Mouse (Mus musculus): ENCODE data around the gene Fcgr3. TPM values are rescaled to one million over a fixed set of nuclear protein-coding genes. Genes with fewer than 3 reads are reported as not detected.

The Fcgr3 gene
- total RNA-seq, 2 experiments from 2014 or later: 6.7 to 7.0 TPM

GRCm38 (mm10) chr1:171059203-171059602, 5.5 kb downstream of the Fcgr3 start:
- no peak for DNase-seq
- intact Hi-C loops (cut with DNase I): no loop called here

- DNase-seq: no peak
- intact Hi-C loops (cut with DNase I): no loop called here
These were observed 7.5 kb downstream of the Fcgr3 start for GRCm38 (mm10) chr1:171057253-171057652.

- intact Hi-C loops (cut with DNase I): no loop called here
- no peak for DNase-seq
These were observed 11.4 kb downstream of the Fcgr3 start for GRCm38 (mm10) chr1:171053305-171053704.

- intact Hi-C loops (cut with DNase I): no loop called here
- DNase-seq: no peak
These were observed 14.0 kb downstream of the Fcgr3 start for GRCm38 (mm10) chr1:171050774-171051173.

- intact Hi-C loops (cut with DNase I): no loop called here
These were observed 15.5 kb downstream of the Fcgr3 start for GRCm38 (mm10) chr1:171049263-171049662.

GRCm38 (mm10) chr1:171046501-171046900, 18.2 kb downstream of the Fcgr3 start:
- intact Hi-C loops (cut with DNase I): no loop called here
- no peak for DNase-seq

More at GRCm38 (mm10) chr1:171049263-171049662, 15.5 kb downstream of the Fcgr3 start:
- no peak for DNase-seq

GRCm38 (mm10) chr1:171045079-171045465, 19.7 kb downstream of the Fcgr3 start:
- intact Hi-C loops (cut with DNase I): no loop called here
- no peak for DNase-seq

GRCm38 (mm10) chr1:171044365-171045078, 20.2 kb downstream of the Fcgr3 start:
- intact Hi-C loops (cut with DNase I): no loop called here
- DNase-seq: peak; percentile 89

- DNase-seq: no peak
- intact Hi-C loops (cut with DNase I): no loop called here
These were observed 21.1 kb downstream of the Fcgr3 start for GRCm38 (mm10) chr1:171043594-171044153.

- intact Hi-C loops (cut with DNase I): no loop called here
- no peak for DNase-seq
These were observed 24.9 kb downstream of the Fcgr3 start for GRCm38 (mm10) chr1:171039880-171040279.

GRCm38 (mm10) chr1:171039135-171039534, 25.6 kb downstream of the Fcgr3 start:
- DNase-seq: no peak
- intact Hi-C loops (cut with DNase I): no loop called here

GRCm38 (mm10) chr1:171037861-171038721, 26.6 kb downstream of the Fcgr3 start:
- DNase-seq: peak; percentile 78
- intact Hi-C loops (cut with DNase I): no loop called here

GRCm38 (mm10) chr1:171036550-171037324, 28.0 kb downstream of the Fcgr3 start:
- peak; percentile 64 for DNase-seq
- intact Hi-C loops (cut with DNase I): no loop called here

- intact Hi-C loops (cut with DNase I): no loop called here
- DNase-seq: no peak
These were observed 29.1 kb downstream of the Fcgr3 start for GRCm38 (mm10) chr1:171035611-171036010.

GRCm38 (mm10) chr1:171034201-171034600, 30.5 kb downstream of the Fcgr3 start:
- DNase-seq: no peak
- intact Hi-C loops (cut with DNase I): loop anchor here (5.0 kb wide), 1 partner anchor 132 kb away; no protein-coding TSS in a partner anchor

- DNase-seq: peak; percentile 87
- intact Hi-C loops (cut with DNase I): loop anchor here (5.0 kb wide), 1 partner anchor 131 kb away; no protein-coding TSS in a partner anchor
These were observed 31.0 kb downstream of the Fcgr3 start for GRCm38 (mm10) chr1:171033756-171034155.

GRCm38 (mm10) chr1:171033196-171033595, 31.5 kb downstream of the Fcgr3 start:
- intact Hi-C loops (cut with DNase I): loop anchor here (5.0 kb wide), 1 partner anchor 131 kb away; no protein-coding TSS in a partner anchor
- DNase-seq: no peak

GRCm38 (mm10) chr1:171032691-171033090, 32.0 kb downstream of the Fcgr3 start:
- intact Hi-C loops (cut with DNase I): loop anchor here (5.0 kb wide), 1 partner anchor 130 kb away; no protein-coding TSS in a partner anchor
- DNase-seq: peak; percentile 26

GRCm38 (mm10) chr1:171031752-171032151, 33.0 kb downstream of the Fcgr3 start:
- DNase-seq: no peak
- intact Hi-C loops (cut with DNase I): loop anchor here (5.0 kb wide), 1 partner anchor 129 kb away; no protein-coding TSS in a partner anchor

GRCm38 (mm10) chr1:171019311-171019950, 45.3 kb downstream of the Fcgr3 start:
- intact Hi-C loops (cut with DNase I): no loop called here
- no peak for DNase-seq
